Mouse (Mus musculus) forebrain, embryonic 14.5 days (tissue): Measurements from ENCODE around the gene Cacnb3. TPM values are rescaled to one million over a fixed set of nuclear protein-coding genes. Genes with fewer than 3 reads are reported as not detected.

ENCODE experiments used
- ATAC-seq: fragments of 200-750 bp; cut with Nextera tagmentation; 2 replicates; pipeline ENCODE4 v1.8.0; 2017; ENCODE audit warnings: mild to moderate bottlenecking, moderate library complexity
- DNase-seq: peaks from one replicate; pipeline ENCODE4 v3.0.0-alpha.2; 2015; ENCODE audit warnings: low spot score
- H3K27ac ChIP-seq: fragments of 300-500 bp; sonication (generic); 2 replicates; pipeline ENCODE4 v1.5.1; 2014; ENCODE audit warnings: low read depth, mild to moderate bottlenecking, control low read depth, low read length, moderate library complexity
- H3K27me3 ChIP-seq: fragments of 300-500 bp; sonication (generic); replicated peaks from 2 replicates; pipeline ENCODE4 v1.6.1; 2014; ENCODE audit warnings: low read length, control low read depth, mixed read lengths; ENCODE audit not compliant: control insufficient read depth, insufficient read depth
- H3K36me3 ChIP-seq: fragments of 300-500 bp; sonication (generic); 2 replicates; pipeline ENCODE4 v1.6.1; 2014; ENCODE audit warnings: low read length, control low read depth; ENCODE audit not compliant: control insufficient read depth, insufficient read depth
- H3K4me1 ChIP-seq: fragments of 300-500 bp; sonication (generic); 2 replicates; pipeline ENCODE4 v1.6.1; 2014; ENCODE audit warnings: antibody characterized with exemption, low read length, control low read depth; ENCODE audit not compliant: control insufficient read depth, insufficient read depth
- H3K4me2 ChIP-seq: fragments of 300-500 bp; sonication (generic); 2 replicates; pipeline ENCODE4 v1.6.1; 2014; ENCODE audit warnings: mild to moderate bottlenecking, control low read depth, low read length
- H3K4me3 ChIP-seq: fragments of 300-500 bp; sonication (generic); 2 replicates; pipeline ENCODE4 v1.5.1; 2014; ENCODE audit warnings: low read depth, low read length, control low read depth
- H3K9ac ChIP-seq: fragments of 300-500 bp; sonication (generic); 2 replicates; pipeline ENCODE4 v1.6.1; 2014; ENCODE audit warnings: mild to moderate bottlenecking, low read length, control low read depth, moderate library complexity
- H3K9me3 ChIP-seq: fragments of 300-500 bp; sonication (generic); replicated peaks from 2 replicates; pipeline ENCODE4 v1.6.1; 2016; ENCODE audit warnings: low read length, control low read depth, mixed read lengths; ENCODE audit not compliant: control insufficient read depth
- WGBS: fragments of 180-500 bp; shearing (Covaris S2); extraction: QIAGEN DNeasy Blood & Tissue Kit; methylation state at CpG from one replicate; pipeline ENCODE4 v1.1.7; 2014; 5-methylcytosine and 5-hydroxymethylcytosine counted together
- polyA plus RNA-seq: library from polyadenylated mRNA; unstranded; fragments of >200 nt; fragmentation: Nextera tagmentation; extraction: Ambion mirVana; gene quantifications from 2 replicates; pipeline ENCODE4 v1.2.1, GENCODE M21; 2014

The Cacnb3 gene
- polyA plus RNA-seq, 1 experiment from 2014 or later = 75.9 TPM

DNA sequence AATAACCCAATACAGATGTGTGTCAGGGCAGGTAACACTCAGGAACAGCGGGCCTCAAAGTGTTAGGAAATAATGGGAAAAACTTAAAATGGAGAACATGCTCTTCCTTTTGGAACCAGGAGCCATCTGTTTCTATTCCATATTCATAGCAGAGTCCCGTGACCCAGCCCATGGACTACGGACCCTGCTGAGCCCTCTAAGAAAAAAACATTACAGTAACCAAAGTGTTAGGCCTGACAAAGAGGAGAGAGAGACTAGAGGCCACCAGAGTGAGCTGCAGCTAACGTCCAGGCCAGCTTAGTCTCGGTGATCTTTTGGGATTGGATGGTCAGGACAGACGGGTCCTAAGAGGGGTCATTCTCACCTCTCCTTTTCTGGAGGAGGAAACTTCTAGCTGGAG, 15.7 kb upstream of the Cacnb3 start:
- no peak overlapping the region for H3K4me2 ChIP-seq
- no peaks in the 10 kb centered on the region for H3K9me3 ChIP-seq
- no peaks in the 10 kb centered on the region for H3K36me3 ChIP-seq
- H3K4me3 ChIP-seq = no peak overlapping the region
- ATAC-seq (no peak), DNase-seq (no peak)
- H3K27me3 ChIP-seq = no peaks in the 10 kb centered on the region
- 0 out of 2 replicates have a peak overlapping the region, but pooled peaks have one; percentile 25 for H3K9ac ChIP-seq
- 53% methylated on average over 6 of the region's 6 CpGs for WGBS
- H3K4me1 ChIP-seq = no peaks in the 10 kb centered on the region
- no peak overlapping the region for H3K27ac ChIP-seq

DNA sequence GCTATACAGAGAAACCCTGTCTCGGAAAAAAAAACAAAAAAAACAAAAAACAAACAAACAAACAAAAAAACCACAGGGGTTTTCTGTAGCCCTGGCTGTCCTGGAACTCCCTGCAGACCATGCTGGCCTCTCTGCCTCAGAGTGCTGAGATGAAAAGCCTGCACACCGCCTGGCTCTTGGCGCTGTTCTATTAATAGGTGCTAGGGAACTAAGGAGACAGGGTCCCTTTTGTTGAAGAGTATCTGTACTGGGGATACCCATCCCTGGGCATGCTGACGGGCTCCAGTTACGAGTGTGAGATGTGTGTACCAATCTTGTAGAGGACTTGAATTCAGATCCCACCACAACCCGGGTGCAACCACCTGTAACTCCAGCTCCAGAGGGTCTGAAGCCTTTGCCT, 14.9 kb upstream of the Cacnb3 start:
- H3K36me3 ChIP-seq = no peaks in the 10 kb centered on the region
- H3K4me1 ChIP-seq = no peaks in the 10 kb centered on the region
- ATAC-seq (no peak), DNase-seq (no peak)
- H3K9me3 ChIP-seq = no peaks in the 10 kb centered on the region
- no peak overlapping the region for H3K4me2 ChIP-seq
- no peaks in the 10 kb centered on the region for H3K27me3 ChIP-seq
- WGBS = 70% methylated on average over 6 of the region's 6 CpGs
- H3K4me3 ChIP-seq = no peak overlapping the region
- H3K9ac ChIP-seq = no peak overlapping the region
- no peak overlapping the region for H3K27ac ChIP-seq

DNA sequence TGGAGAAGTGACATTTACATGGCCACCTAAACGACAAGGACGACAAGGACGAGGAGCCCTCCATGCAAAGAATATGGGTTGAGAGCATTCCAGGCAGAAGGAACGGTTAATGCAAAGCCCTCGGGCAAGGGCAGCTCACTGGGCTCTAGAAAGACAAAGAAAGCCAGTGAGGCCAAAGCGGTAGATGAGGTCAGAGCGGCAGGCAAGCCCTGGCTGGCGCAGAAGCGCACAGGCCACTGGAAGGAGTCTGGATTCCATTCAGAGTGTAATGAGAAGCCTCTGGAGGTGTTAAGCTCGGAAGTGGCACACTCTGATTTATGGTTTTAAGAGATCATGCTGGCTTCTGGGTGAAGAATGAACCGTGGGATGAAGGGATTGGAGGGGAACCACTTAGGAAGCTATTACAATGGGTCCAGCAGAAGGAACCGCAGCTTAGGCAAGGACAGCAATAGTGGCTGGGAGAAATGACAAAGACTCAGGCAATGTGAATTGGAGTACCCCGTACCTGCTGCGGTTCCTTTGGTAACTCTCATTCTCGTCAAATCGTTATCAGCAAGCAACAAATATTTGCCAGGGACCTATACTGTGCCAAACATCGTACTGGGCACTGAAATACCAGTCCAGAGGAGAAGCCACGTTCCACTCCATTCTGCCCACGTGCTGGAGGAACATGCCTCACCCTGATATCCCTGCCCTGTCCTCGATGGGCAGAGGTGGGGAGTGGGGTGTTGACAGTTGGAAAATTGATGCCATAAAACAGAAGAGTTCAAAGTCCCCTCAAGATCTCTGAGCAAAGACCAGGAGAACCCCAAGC, 14.1 kb upstream of the Cacnb3 start:
- no peak for DNase-seq
- Histone ChIP-seq H3K4me2 (no peak overlapping the region), H3K4me3 (no peak overlapping the region)

DNA sequence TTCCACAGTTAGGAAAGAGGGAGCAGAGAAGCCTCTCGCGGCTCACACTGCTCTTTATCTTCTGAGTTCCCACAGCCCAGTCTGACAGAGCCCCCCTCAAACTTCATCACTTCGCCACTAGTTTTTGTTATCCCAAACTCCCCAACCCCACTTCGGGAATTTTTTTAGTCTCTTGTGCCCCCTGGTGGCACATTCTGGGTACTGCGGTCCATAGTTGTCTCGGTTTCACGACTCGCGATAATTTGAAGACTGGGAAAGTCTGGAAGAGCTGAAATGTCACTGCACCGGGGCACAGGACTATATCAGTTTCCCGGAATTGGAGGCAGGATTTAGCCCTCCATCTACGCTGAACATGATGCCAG, 13.5 kb upstream of the Cacnb3 start:
- under 1% methylated on average over 12 of the region's 12 CpGs for WGBS
- no peak overlapping the region for H3K27ac ChIP-seq
- no peaks in the 10 kb centered on the region for H3K9me3 ChIP-seq
- H3K4me1 ChIP-seq = no peaks in the 10 kb centered on the region
- H3K4me3 ChIP-seq = no peak overlapping the region
- H3K4me2 ChIP-seq = no peak overlapping the region
- H3K36me3 ChIP-seq = no peaks in the 10 kb centered on the region
- peak; percentile 82 for DNase-seq
- peak; percentile 72 for ATAC-seq
- H3K9ac ChIP-seq = no peak overlapping the region
- H3K27me3 ChIP-seq = no peaks in the 10 kb centered on the region

More for the DNA sequence above, 14.1 kb upstream of the Cacnb3 start:
- peak; percentile 23; the same call in 1 of the 2 replicates for ATAC-seq
- no peak overlapping the region for H3K27ac ChIP-seq
- H3K9ac ChIP-seq = no peak overlapping the region
- H3K9me3 ChIP-seq = no peaks in the 10 kb centered on the region
- 37% methylated on average over 20 of the region's 20 CpGs for WGBS
- H3K4me1 ChIP-seq = no peaks in the 10 kb centered on the region
- no peaks in the 10 kb centered on the region for H3K27me3 ChIP-seq
- no peaks in the 10 kb centered on the region for H3K36me3 ChIP-seq

DNA sequence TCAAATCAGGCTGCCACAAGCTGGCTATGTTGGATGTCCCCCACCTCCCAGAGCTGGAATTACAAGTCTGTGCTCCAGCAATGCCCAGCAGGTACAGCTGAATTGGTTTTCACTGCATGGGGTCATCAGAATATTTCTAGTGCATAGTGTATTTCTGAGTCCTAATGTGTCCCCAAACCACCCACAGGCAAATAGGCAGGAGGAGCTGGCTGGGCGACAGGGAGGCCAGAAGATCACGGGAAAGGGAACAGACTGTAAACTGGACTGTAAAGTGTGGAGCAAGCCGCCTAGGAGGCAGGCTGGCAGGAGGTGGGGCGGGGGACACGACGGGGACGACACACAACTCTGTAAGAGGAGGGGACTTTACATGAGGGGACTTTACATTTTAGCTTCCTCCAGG, 8.4 kb upstream of the Cacnb3 start:
- H3K4me3 ChIP-seq = no peak overlapping the region
- H3K27ac ChIP-seq = no peak overlapping the region
- H3K9ac ChIP-seq = 0 out of 2 replicates have a peak overlapping the region, but pooled peaks have one; percentile 2
- ATAC-seq = no peak
- no peaks in the 10 kb centered on the region for H3K4me1 ChIP-seq
- no peaks in the 10 kb centered on the region for H3K36me3 ChIP-seq
- H3K27me3 ChIP-seq = no peaks in the 10 kb centered on the region
- no peak overlapping the region for H3K4me2 ChIP-seq
- DNase-seq = no peak
- no peaks in the 10 kb centered on the region for H3K9me3 ChIP-seq
- 5% methylated on average over 7 of the region's 7 CpGs for WGBS

DNA sequence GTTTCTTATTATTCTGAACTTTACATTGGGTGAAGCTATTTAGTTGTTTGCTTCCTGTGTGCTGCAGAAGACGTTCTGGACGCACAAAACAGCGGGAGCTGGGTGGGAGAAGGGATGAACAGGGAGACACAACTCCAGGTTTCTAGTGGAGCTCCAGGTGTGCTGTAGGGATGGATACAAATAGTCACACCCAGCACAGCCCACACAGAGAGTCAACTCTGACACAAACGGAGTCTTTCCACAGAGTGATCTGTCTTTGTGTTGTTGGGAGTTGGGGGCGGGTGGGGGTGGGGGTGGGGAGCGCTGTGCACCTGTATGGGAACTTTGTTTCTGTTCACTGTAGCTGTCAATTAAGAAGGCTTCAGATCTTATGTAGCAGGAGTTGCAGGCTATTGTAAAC, 7.9 kb upstream of the Cacnb3 start:
- no peaks in the 10 kb centered on the region for H3K36me3 ChIP-seq
- no peak overlapping the region for H3K9ac ChIP-seq
- H3K27me3 ChIP-seq = no peaks in the 10 kb centered on the region
- H3K9me3 ChIP-seq = no peaks in the 10 kb centered on the region
- H3K4me1 ChIP-seq = no peaks in the 10 kb centered on the region
- H3K4me2 ChIP-seq = no peak overlapping the region
- no peak overlapping the region for H3K27ac ChIP-seq
- H3K4me3 ChIP-seq = no peak overlapping the region
- 9% methylated on average over 6 of the region's 6 CpGs for WGBS
- DNase-seq (no peak), ATAC-seq (no peak)

DNA sequence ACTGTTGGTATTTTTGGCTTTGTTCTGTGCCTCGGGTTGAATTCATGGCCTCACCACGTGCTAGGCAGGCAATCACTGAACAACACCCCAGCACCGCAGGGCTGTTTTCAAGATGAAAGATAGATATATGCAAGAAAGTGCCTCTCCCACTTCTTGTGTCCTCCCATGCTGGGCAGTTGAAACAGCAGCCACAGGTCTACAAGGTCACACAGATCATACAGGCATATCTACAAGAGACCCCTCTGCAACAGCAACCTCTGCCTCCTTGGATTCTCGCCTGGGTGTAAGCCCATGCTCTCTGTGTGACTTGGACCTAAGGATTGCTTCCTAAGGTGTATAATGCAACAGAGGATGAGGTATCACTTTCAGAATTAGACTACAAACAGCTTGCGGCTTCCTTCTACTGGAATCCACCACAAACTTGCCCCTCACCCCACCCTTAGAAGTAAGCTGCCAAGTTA, 7.2 kb upstream of the Cacnb3 start:
- H3K9me3 ChIP-seq = no peaks in the 10 kb centered on the region
- no peak overlapping the region for H3K27ac ChIP-seq
- H3K36me3 ChIP-seq = no peaks in the 10 kb centered on the region
- 61% methylated on average over 5 of the region's 5 CpGs for WGBS
- ATAC-seq (no peak), DNase-seq (no peak)
- no peak overlapping the region for H3K4me2 ChIP-seq
- no peaks in the 10 kb centered on the region for H3K27me3 ChIP-seq
- no peak overlapping the region for H3K9ac ChIP-seq
- no peak overlapping the region for H3K4me3 ChIP-seq
- peaks cover under 1% of the 10 kb centered on the region for H3K4me1 ChIP-seq

GRCm38 (mm10) chr15:98626078-98626477, 4.6 kb upstream of the Cacnb3 start:
- ATAC-seq (no peak), DNase-seq (no peak)
- WGBS = 30% methylated on average over 8 of the region's 8 CpGs

DNA sequence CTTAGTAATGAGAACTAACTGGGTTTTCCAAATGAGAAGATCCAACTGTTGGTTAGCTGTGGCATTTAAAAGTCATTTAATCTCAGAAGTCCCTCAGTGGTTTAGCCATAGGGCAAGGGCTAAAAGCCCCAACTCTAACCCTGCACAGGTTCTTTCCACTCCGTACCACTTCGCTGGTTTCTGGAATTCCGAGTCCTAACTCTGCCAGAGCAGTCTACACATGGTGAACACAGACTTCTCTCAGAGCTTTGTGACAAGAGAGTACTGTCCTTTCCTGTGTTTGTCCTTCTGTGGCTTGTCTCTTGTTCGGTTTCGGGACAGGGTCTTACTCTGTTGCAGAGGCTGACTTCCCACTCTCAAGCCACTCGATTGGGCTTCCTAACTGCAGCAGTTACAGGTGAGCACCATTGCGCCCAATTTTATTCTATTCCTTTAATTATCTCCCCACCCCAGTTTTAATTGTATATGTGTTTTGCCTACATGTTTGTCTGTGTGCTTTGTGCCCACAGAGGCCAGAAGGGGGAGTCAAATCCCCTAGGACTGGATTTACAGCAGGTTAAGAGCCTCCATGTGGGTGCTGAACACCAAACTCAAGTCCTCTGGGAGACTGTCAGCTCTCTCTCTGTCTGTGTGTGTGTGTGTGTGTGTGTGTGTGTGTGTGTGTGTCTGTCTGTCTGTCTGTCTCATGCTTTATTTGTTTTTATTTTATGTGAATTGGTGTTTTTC, 4.0 kb upstream of the Cacnb3 start:
- DNase-seq = no peak
- H3K27me3 ChIP-seq = peaks cover 15% of the 10 kb centered on the region; the same call in 1 of the 2 replicates
- no peak overlapping the region for H3K4me2 ChIP-seq
- H3K9me3 ChIP-seq = no peaks in the 10 kb centered on the region
- H3K9ac ChIP-seq = no peak overlapping the region
- no peak for ATAC-seq
- no peak overlapping the region for H3K27ac ChIP-seq
- WGBS = 80% methylated on average over 7 of the region's 7 CpGs
- H3K4me3 ChIP-seq = no peak overlapping the region
- no peaks in the 10 kb centered on the region for H3K36me3 ChIP-seq
- peaks cover 8% of the 10 kb centered on the region for H3K4me1 ChIP-seq

More at GRCm38 (mm10) chr15:98626078-98626477, 4.6 kb upstream of the Cacnb3 start:
- Histone ChIP-seq H3K4me3 (no peak overlapping the region), H3K9me3 (no peaks in the 10 kb centered on the region), H3K4me1 (peaks cover 8% of the 10 kb centered on the region), H3K36me3 (no peaks in the 10 kb centered on the region), H3K27me3 (peaks cover 12% of the 10 kb centered on the region; the same call in 1 of the 2 replicates), H3K4me2 (no peak overlapping the region), H3K9ac (no peak overlapping the region), H3K27ac (no peak overlapping the region)
